Comparison of ENCODE assay signal across 32 mouse cellular contexts in the genomic region with DNA sequence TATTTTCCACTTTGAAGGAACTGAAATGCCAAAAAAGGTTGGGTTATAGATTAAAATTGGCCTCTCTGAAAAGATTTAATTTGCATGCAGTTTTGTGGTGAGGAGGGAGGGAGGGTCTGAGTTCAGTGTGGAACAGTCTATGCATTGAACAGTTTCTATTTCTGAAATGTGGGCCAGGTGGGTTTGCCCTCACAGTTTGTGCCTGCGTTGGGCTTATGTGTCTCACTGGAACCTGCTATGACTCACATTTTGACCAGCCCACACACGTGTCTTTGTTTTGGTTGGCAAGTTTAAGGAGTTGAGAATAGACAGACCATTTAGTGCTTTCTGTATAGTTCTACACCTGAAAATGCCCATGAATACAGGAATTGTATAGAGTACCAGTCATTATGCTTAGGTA. TPM values are rescaled to one million over a fixed set of nuclear protein-coding genes. Genes with fewer than 3 reads are reported as not detected.
DNase-seq lines count a peak whose midpoint lies in the region; ATAC-seq lines count a peak whose summit lies in the region.
"Had no signal": no experiment of that assay in that cellular context is flagged by ENCODE, and none has a peak within 500 bp of the region (broad histone marks: within the 10 kb centered on the region; RNA-seq: fewer than 3 reads in every experiment).

No protein-coding gene starts in this region.

- 35% methylated on average over 2 of the region's 2 CpGs for WGBS in heart, embryonic 13.5 days
- WGBS in embryonic facial prominence, embryonic 15.5 days: 32% methylated on average over 2 of the region's 2 CpGs

- H3K4me1 ChIP-seq in heart, embryonic 13.5 days: peaks cover 50% of the 10 kb centered on the region
- peaks cover 51% of the 10 kb centered on the region for H3K4me1 ChIP-seq in embryonic facial prominence, embryonic 15.5 days

- intact Hi-C loops in heart, postnatal 25 days (cut with DNase I): no loop called here

- 0 out of 2 replicates have a peak, but pooled peaks cover 5% of the 10 kb centered on the region for H3K36me3 ChIP-seq in heart, embryonic 13.5 days
- H3K36me3 ChIP-seq in embryonic facial prominence, embryonic 15.5 days: no peaks in the 10 kb centered on the region
- H3K36me3 ChIP-seq: forebrain, embryonic 10.5 days; hindbrain, embryonic 10.5 days had no signal

- H3K4me3 ChIP-seq in heart, embryonic 13.5 days: no peak overlapping the region
- no peak overlapping the region for H3K4me3 ChIP-seq in embryonic facial prominence, embryonic 15.5 days (replicated peaks)
- H3K4me3 ChIP-seq: forebrain, embryonic 10.5 days; hindbrain, embryonic 10.5 days had no signal

- H3K27ac ChIP-seq in heart, embryonic 13.5 days (replicated peaks): 0 out of 2 replicates have a peak overlapping the region, but pooled peaks have one; percentile 9
- no peak overlapping the region for H3K27ac ChIP-seq in embryonic facial prominence, embryonic 15.5 days (replicated peaks)
- H3K27ac ChIP-seq: forebrain, embryonic 10.5 days; hindbrain, embryonic 10.5 days; hindbrain, postnatal 0 days had no signal

- no peak for ATAC-seq in CD4-positive, CD25-positive, alpha-beta regulatory T cell, adult 4 months
- ATAC-seq in heart, embryonic 13.5 days (ENCODE audit: extremely low read depth, insufficient number of reproducible peaks, low FRiP score, low TSS enrichment): no peak
- ATAC-seq in embryonic facial prominence, embryonic 15.5 days (ENCODE audit: insufficient number of reproducible peaks, low FRiP score, low TSS enrichment, low read depth): peak; percentile 44; the same call in 1 of the 2 replicates
- ATAC-seq: forebrain, embryonic 16.5 days; hindbrain, postnatal 0 days; intestine, postnatal 0 days had no signal

- H3K9me3 ChIP-seq in heart, embryonic 13.5 days: no peaks in the 10 kb centered on the region
- no peaks in the 10 kb centered on the region for H3K9me3 ChIP-seq in embryonic facial prominence, embryonic 15.5 days (replicated peaks)
- H3K9me3 ChIP-seq: forebrain, embryonic 10.5 days; hindbrain, embryonic 10.5 days had no signal

- peak; percentile 2 for DNase-seq in CD4-positive, CD25-positive, alpha-beta regulatory T cell, adult 2 months (ENCODE audit: low read depth, low spot score)
- no peak for DNase-seq in heart, postnatal 25 days (ENCODE audit: low spot score)
- DNase-seq in spleen, adult 12 weeks (ENCODE audit: low spot score): no peak
- no peak for DNase-seq in spleen, postnatal 4 days (ENCODE audit: low spot score in 2 of 2)
- DNase-seq: cerebellum, adult 18-20 months; cerebellum, postnatal 14 days; gastrocnemius, postnatal 36 days; kidney, postnatal 36 days; lung, postnatal 4 days; midbrain, embryonic 14.5 days; retina, postnatal 1 day; right cerebral cortex, postnatal 4 days; thymus, adult 18-20 months; thymus, postnatal 36 days had no signal

- H3K27me3 ChIP-seq in heart, embryonic 13.5 days (replicated peaks): no peaks in the 10 kb centered on the region
- H3K27me3 ChIP-seq in embryonic facial prominence, embryonic 15.5 days: no peaks in the 10 kb centered on the region

- no peak overlapping the region for H3K4me2 ChIP-seq in heart, embryonic 13.5 days
- no peak overlapping the region for H3K4me2 ChIP-seq in embryonic facial prominence, embryonic 15.5 days (replicated peaks)

- H3K9ac ChIP-seq in heart, embryonic 13.5 days: no peak overlapping the region
- H3K9ac ChIP-seq in embryonic facial prominence, embryonic 15.5 days: no peak overlapping the region

RNA-seq across cellular contexts. Expression of a gene that starts 5.6 kb away (rescaled TPM):
- polyA plus RNA-seq in CD4-positive, CD25-positive, alpha-beta regulatory T cell, adult 4 months (2017; shearing (Covaris generic)): 10 to 100 TPM in 1 of 2 experiments, 1 to 10 TPM in 1; 5.8 to 10.1 TPM
- 47.0 and 48.6 TPM in 2 replicates for polyA plus RNA-seq in heart, embryonic 13.5 days (2015; fragmentation: Nextera tagmentation; extraction: Ambion mirVana)
- 100 to 1,000 TPM in 1 of 2 experiments, 10 to 100 TPM in 1; 82.4 to 107 TPM for total RNA-seq in heart, postnatal 25 days (2021)
- polyA plus RNA-seq in embryonic facial prominence, embryonic 15.5 days (2015; fragmentation: Nextera tagmentation; extraction: Ambion mirVana): 54.2 and 54.6 TPM in 2 replicates

RNA-seq across cellular contexts. Expression of a gene that starts 44.0 kb away (rescaled TPM):
- not detected for polyA plus RNA-seq in CD4-positive, CD25-positive, alpha-beta regulatory T cell, adult 4 months (2017; shearing (Covaris generic))
- polyA plus RNA-seq in heart, embryonic 13.5 days (2015; fragmentation: Nextera tagmentation; extraction: Ambion mirVana): not detected in 2 replicates
- 1 to 10 TPM; 2.3 TPM for total RNA-seq in heart, postnatal 25 days (2021)
- not detected in 2 replicates for polyA plus RNA-seq in embryonic facial prominence, embryonic 15.5 days (2015; fragmentation: Nextera tagmentation; extraction: Ambion mirVana)
- total RNA-seq: gastrocnemius, adult 18-20 months; gastrocnemius, postnatal 36 days; hindbrain, postnatal 0 days; layer of hippocampus, adult 8-10 months; left cerebral cortex, postnatal 14 days; liver, adult 2 months; megakaryocyte-erythroid progenitor cell, adult 5-6 weeks had no signal
- polyA plus RNA-seq: forebrain, embryonic 10.5 days; forebrain, embryonic 16.5 days; hindbrain, embryonic 10.5 days; hindbrain, postnatal 0 days; intestine, postnatal 0 days; kidney, embryonic 14.5 days; liver, embryonic 16.5 days; lung, embryonic 16.5 days; midbrain, embryonic 14.5 days; neural tube, embryonic 11.5 days; stomach, embryonic 16.5 days had no signal
